Mouse (Mus musculus) heart, embryonic 14.5 days (tissue): Measurements from ENCODE around the gene Spaca7. TPM values are rescaled to one million over a fixed set of nuclear protein-coding genes. Genes with fewer than 3 reads are reported as not detected.

Experiments used
- ATAC-seq: fragments of 200-750 bp; cut with Nextera tagmentation; 2 replicates; pipeline ENCODE4 v1.8.0; 2017; ENCODE audit warnings: low read depth, moderate TSS enrichment; ENCODE audit not compliant: insufficient number of reproducible peaks, insufficient read depth, low FRiP score
- H3K27ac ChIP-seq, 2 experiments: fragments of 200-500 bp in 1 of 2; fragments of 300-500 bp in 1 of 2; sonication (generic) in 1 of 2; replicated peaks in 1 of 2; 2 replicates each; pipeline ENCODE4 v1.5.1; 2012 to 2014; ENCODE audit warnings: low read depth in 2 of 2, low read length in 2 of 2, control low read depth in 1 of 2, mild to moderate bottlenecking in 1 of 2, mixed read lengths in 1 of 2; ENCODE audit not compliant: control insufficient read depth in 1 of 2, insufficient read depth in 1 of 2
- H3K27me3 ChIP-seq: fragments of 300-500 bp; sonication (generic); 2 replicates; pipeline ENCODE4 v1.6.1; 2014; ENCODE audit warnings: mild to moderate bottlenecking, low read length, control low read depth; ENCODE audit not compliant: control insufficient read depth, insufficient read depth
- H3K36me3 ChIP-seq: fragments of 300-500 bp; sonication (generic); 2 replicates; pipeline ENCODE4 v1.6.1; 2014; ENCODE audit warnings: mild to moderate bottlenecking, control low read depth, low read length, mixed read lengths; ENCODE audit not compliant: control insufficient read depth, insufficient read depth
- H3K4me1 ChIP-seq, 2 experiments: fragments of 200-500 bp in 1 of 2; fragments of 300-500 bp in 1 of 2; sonication (generic) in 1 of 2; 2 replicates each; pipeline ENCODE4 v1.6.1; 2012 to 2014; ENCODE audit warnings: low read length in 2 of 2, control low read depth in 1 of 2, mixed read lengths in 1 of 2; ENCODE audit not compliant: control insufficient read depth in 2 of 2, insufficient read depth in 2 of 2
- H3K4me2 ChIP-seq: fragments of 300-500 bp; sonication (generic); 2 replicates; pipeline ENCODE4 v1.6.1; 2014; ENCODE audit warnings: mild to moderate bottlenecking, low read length
- H3K4me3 ChIP-seq, 2 experiments: fragments of 200-500 bp in 1 of 2; fragments of 300-500 bp in 1 of 2; sonication (generic) in 1 of 2; 2 replicates each; pipeline ENCODE4 v1.5.1; 2012 to 2014; ENCODE audit warnings: low read length in 2 of 2, mild to moderate bottlenecking in 2 of 2, control low read depth in 1 of 2, low read depth in 1 of 2, moderate library complexity in 1 of 2; ENCODE audit not compliant: control insufficient read depth in 1 of 2, insufficient read depth in 1 of 2
- H3K9ac ChIP-seq: fragments of 300-500 bp; sonication (generic); 2 replicates; pipeline ENCODE4 v1.6.1; 2014; ENCODE audit warnings: mild to moderate bottlenecking, low read length
- H3K9me3 ChIP-seq: fragments of 300-500 bp; sonication (generic); 2 replicates; pipeline ENCODE4 v1.6.1; 2016; ENCODE audit warnings: low read length, control low read depth; ENCODE audit not compliant: control insufficient read depth
- WGBS: fragments of 180-500 bp; shearing (Covaris S2); extraction: QIAGEN DNeasy Blood & Tissue Kit; methylation state at CpG from one replicate; pipeline ENCODE4 v1.1.7; 2014; 5-methylcytosine and 5-hydroxymethylcytosine counted together
- polyA plus RNA-seq: library from polyadenylated mRNA; unstranded; fragments of >200 nt; fragmentation: Nextera tagmentation; extraction: Ambion mirVana; gene quantifications from 2 replicates; pipeline ENCODE4 v1.2.1, GENCODE M21; 2014

Spaca7 gene
- polyA plus RNA-seq, 1 experiment from 2014 or later = not detected

DNA sequence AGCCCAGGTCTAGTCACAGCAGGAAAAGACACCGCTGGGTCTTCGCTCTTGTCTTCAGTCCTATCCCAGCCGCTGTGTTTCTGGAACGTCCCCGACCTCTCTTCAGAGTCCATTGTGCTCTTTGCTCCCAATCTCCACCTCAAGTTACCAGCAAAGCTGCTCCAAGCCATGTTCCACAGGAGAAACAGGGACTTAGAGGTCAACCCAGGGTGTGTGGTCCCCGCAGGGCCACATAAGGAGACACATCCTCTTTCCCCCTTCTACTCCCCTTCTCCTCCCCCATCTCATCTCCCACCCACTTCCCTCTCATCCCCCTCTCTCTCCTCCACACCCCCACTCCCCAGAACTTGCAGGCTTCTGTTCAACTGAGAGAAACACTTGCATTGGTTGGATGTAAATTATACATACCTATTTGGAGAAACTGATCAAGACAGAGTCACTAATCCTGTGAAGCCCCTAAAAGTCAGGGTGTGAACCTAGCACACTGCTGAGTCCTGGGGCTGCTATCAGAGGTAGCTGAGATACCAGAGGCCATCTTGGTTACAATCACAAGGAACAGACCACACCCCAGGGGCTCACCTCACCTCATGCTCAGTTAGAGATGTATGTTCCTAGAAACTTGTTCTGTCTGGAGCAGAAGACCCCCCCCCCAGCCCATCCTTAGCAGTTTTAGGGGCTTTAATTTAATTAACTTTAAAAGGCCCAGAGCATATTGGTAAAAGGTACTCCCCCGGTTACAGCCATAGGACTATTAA is 25.2 kb upstream of the Spaca7 start:
- H3K9ac ChIP-seq = no peak overlapping the region
- 63% methylated on average over 7 of the region's 7 CpGs for WGBS
- H3K27ac ChIP-seq = no peak overlapping the region
- no peak for ATAC-seq
- no peak overlapping the region for H3K4me2 ChIP-seq
- H3K36me3 ChIP-seq = no peaks in the 10 kb centered on the region
- no peak overlapping the region for H3K4me3 ChIP-seq
- H3K27me3 ChIP-seq = peaks cover 28% of the 10 kb centered on the region
- H3K9me3 ChIP-seq = 0 out of 2 replicates have a peak, but pooled peaks cover 6% of the 10 kb centered on the region
- no peaks in the 10 kb centered on the region for H3K4me1 ChIP-seq

DNA sequence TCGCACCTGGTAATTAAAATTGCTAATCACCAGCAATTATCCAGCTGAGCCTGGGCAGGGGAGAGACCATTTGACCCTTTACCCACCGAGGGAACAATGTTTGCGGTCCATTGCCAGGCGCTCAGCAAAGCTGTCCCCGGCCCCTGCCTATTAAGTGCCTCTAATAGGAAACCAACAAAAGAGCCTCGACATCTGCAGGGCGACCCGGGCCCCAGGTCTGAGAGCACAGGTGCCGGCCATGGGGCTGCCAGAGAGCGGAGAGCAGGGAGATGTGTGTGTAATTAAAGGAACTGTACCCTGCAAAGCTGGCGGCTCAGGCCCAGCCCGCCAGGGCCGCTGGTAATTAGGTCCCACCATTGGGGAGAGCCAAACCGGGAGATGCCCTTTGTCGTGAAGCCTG is 24.6 kb upstream of the Spaca7 start:
- H3K27me3 ChIP-seq = peaks cover 28% of the 10 kb centered on the region
- no peaks in the 10 kb centered on the region for H3K4me1 ChIP-seq
- ATAC-seq = no peak
- no peak overlapping the region for H3K9ac ChIP-seq
- no peak overlapping the region for H3K27ac ChIP-seq
- no peaks in the 10 kb centered on the region for H3K36me3 ChIP-seq
- 20% methylated on average over 15 of the region's 15 CpGs for WGBS
- H3K4me2 ChIP-seq = no peak overlapping the region
- H3K9me3 ChIP-seq = 0 out of 2 replicates have a peak, but pooled peaks cover 6% of the 10 kb centered on the region
- no peak overlapping the region for H3K4me3 ChIP-seq

DNA sequence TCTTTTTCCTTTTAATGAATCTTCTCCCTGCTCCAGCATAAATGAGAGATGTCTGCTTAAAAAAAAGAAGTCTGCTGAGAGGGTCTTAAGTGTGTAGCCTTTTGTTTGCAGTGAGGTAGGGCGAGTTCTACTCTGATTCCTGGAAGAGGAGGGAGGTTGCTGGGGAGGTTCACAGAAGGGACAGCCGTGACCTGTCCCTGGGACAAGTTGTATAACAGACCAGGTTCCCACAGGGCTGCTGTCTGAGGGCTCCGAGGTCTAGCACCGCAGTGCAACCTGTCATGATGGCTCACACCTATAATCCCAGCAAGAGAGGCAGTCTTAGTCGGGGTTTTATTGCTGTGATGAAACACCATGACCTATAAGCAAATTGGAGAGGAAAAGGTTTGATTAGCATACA is 24.1 kb upstream of the Spaca7 start:
- no peak overlapping the region for H3K4me2 ChIP-seq
- H3K4me1 ChIP-seq = no peaks in the 10 kb centered on the region
- 62% methylated on average over 5 of the region's 5 CpGs for WGBS
- H3K36me3 ChIP-seq = no peaks in the 10 kb centered on the region
- no peak overlapping the region for H3K4me3 ChIP-seq
- H3K27ac ChIP-seq = no peak overlapping the region
- H3K27me3 ChIP-seq = peaks cover 28% of the 10 kb centered on the region
- 0 out of 2 replicates have a peak, but pooled peaks cover 6% of the 10 kb centered on the region for H3K9me3 ChIP-seq
- no peak overlapping the region for H3K9ac ChIP-seq
- no peak for ATAC-seq

DNA sequence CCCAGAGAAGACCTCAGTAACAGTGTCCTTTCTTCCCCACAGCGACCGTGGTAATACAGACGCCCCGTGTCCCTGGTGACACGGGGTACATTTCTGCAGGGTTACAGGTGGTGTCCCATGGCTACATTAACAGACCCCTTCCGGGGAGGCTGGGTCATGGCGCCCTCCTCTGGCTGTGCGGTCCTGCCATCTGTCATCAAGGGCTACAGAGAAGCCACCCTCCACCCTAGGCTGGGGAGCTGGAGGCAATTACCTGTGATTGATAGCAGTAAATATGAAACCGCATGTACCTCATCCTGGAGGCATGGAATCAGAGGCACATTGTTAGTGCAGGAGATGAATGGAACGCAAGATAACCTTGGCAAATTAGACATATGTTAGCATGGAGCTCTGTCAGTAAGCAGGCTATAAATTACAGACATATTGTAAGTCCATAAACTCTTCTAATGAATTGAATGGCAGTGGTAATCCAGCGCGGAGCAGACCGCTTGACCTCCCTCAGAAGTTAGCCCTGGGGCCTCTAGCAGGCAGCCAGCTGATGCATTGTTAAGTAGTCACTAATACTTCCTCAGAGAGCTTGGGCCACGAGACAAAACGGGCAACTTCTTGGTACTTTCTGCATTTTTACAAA is 17.2 kb upstream of the Spaca7 start:
- Histone ChIP-seq H3K4me3 (no peak overlapping the region), H3K27ac (no peak overlapping the region), H3K9ac (no peak overlapping the region), H3K27me3 (peaks cover 23% of the 10 kb centered on the region), H3K4me1 (no peaks in the 10 kb centered on the region), H3K36me3 (no peaks in the 10 kb centered on the region), H3K9me3 (0 out of 2 replicates have a peak, but pooled peaks cover 6% of the 10 kb centered on the region), H3K4me2 (no peak overlapping the region)
- ATAC-seq = no peak
- WGBS = 62% methylated on average over 15 of the region's 15 CpGs

DNA sequence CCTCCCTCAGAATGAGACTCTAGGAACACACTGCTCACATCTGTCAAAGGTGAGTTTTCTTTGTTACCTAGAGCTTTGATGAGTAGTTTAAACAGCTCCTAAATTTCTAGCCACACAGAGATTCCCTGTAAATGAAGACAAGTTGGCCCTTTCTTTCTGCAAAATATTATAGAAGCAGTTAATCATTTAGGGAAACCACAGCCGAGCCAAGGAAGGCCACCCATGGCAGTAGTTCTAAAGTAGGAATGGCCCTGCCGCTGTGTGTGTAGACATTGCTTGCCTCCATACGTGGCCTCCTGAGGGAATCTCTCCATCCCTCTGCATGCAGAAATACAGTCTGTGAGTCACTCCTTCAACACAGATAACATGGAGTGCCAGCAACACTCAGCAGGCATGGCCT is 14.0 kb upstream of the Spaca7 start:
- Histone ChIP-seq H3K4me2 (no peak overlapping the region), H3K9ac (no peak overlapping the region), H3K9me3 (no peaks in the 10 kb centered on the region), H3K4me3 (no peak overlapping the region), H3K27ac (no peak overlapping the region), H3K36me3 (no peaks in the 10 kb centered on the region), H3K4me1 (no peaks in the 10 kb centered on the region), H3K27me3 (peaks cover 46% of the 10 kb centered on the region)
- 65% methylated on average over 3 of the region's 3 CpGs for WGBS
- no peak for ATAC-seq

DNA sequence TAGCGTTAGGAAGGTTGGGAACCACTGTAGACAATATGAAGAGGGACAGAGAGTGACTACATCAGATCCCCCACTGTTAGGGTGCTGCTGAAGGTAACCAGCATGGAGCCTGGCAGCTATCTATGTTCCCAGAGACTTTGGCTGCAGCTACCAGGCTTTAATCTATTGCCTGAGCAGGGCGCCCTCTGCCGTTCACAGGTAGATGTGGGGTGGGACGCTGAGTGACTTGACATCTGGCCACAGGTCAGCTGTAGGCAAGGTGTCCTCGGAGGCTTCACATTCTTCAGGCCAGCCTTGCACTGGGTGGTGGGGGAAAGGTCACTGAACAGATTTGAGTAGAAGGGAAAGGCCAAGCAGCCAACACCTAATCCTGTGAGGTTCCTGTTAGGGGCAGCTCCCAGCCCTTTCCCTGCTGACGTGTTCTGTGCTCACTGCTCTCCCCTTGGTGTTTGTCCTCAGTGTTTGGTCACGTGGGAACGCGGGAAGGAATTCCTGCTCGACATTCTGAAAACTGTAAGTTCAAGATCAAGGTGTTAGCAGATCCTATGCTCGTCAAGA is 11.3 kb upstream of the Spaca7 start:
- Histone ChIP-seq H3K27ac (no peak overlapping the region), H3K9me3 (no peaks in the 10 kb centered on the region), H3K4me2 (no peak overlapping the region), H3K4me3 (no peak overlapping the region), H3K9ac (no peak overlapping the region), H3K27me3 (peaks cover 59% of the 10 kb centered on the region), H3K4me1 (no peaks in the 10 kb centered on the region), H3K36me3 (no peaks in the 10 kb centered on the region)
- 11% methylated on average over 11 of the region's 11 CpGs for WGBS
- no peak for ATAC-seq

DNA sequence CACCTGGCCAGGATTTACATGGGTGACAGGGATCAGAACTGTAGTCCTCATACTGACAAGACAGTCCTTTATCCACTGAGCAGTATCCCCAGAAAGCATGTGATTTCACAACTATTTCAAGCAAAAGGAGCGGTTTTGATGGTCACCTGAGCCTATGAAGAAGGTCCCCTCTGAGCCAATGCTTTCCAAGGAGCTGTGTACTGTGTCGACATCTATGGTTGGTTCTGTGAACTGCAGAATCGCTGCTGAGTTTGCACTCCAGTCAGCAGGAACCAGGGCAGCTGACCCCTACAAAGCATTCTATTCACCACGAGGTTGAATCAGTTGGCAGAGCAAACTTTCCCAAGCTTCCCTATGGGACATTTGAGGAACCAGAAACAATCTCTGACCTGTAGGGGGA is 8.5 kb upstream of the Spaca7 start:
- 10% methylated on average over 4 of the region's 4 CpGs for WGBS
- H3K9me3 ChIP-seq = no peaks in the 10 kb centered on the region
- no peak for ATAC-seq
- no peak overlapping the region for H3K27ac ChIP-seq
- no peak overlapping the region for H3K4me3 ChIP-seq
- H3K4me1 ChIP-seq = no peaks in the 10 kb centered on the region
- H3K9ac ChIP-seq = no peak overlapping the region
- H3K36me3 ChIP-seq = no peaks in the 10 kb centered on the region
- H3K27me3 ChIP-seq = peaks cover 49% of the 10 kb centered on the region
- H3K4me2 ChIP-seq = no peak overlapping the region
